31 mouse cellular contexts compared by ENCODE assay signal in genomic region chr3:131361960-131362359, GRCm38 (mm10).
"Had no signal": no experiment of that assay in that cellular context is flagged by ENCODE, and none has a peak within 500 bp of the region (broad histone marks: within the 10 kb centered on the region; RNA-seq: fewer than 3 reads in every experiment).

No protein-coding gene starts in this region.

- DNase-seq: heart, postnatal 10 days; heart, postnatal 14 days; heart, postnatal 36 days; heart, postnatal 4 days; kidney, adult 11 months; kidney, adult 18-20 months; kidney, adult 8-10 months; kidney, postnatal 10 days; kidney, postnatal 14 days; layer of hippocampus, adult 9-11 months; layer of hippocampus, postnatal 36 days had no signal

- H3K4me3 ChIP-seq: heart, embryonic 10.5 days; heart, embryonic 12.5 days; heart, embryonic 13.5 days; heart, embryonic 15.5 days; hindbrain, embryonic 10.5 days; hindbrain, embryonic 12.5 days; hindbrain, embryonic 13.5 days; hindbrain, embryonic 15.5 days; intestine, embryonic 15.5 days; kidney, embryonic 15.5 days; layer of hippocampus, adult 2 months; left cerebral cortex, adult 2 months had no signal

- H3K9ac ChIP-seq: heart, embryonic 12.5 days; heart, embryonic 13.5 days; heart, embryonic 15.5 days; hindbrain, embryonic 12.5 days; hindbrain, embryonic 13.5 days; hindbrain, embryonic 14.5 days; hindbrain, embryonic 15.5 days; intestine, embryonic 15.5 days; kidney, embryonic 15.5 days had no signal

- H3K27ac ChIP-seq: heart, embryonic 10.5 days; heart, embryonic 13.5 days; heart, embryonic 15.5 days; hindbrain, embryonic 10.5 days; hindbrain, embryonic 12.5 days; hindbrain, embryonic 13.5 days; hindbrain, embryonic 14.5 days; hindbrain, embryonic 15.5 days; hindbrain, postnatal 0 days; intestine, embryonic 15.5 days; kidney, embryonic 15.5 days; kidney, postnatal 0 days; layer of hippocampus, adult 2 months; left cerebral cortex, adult 2 months had no signal

- ATAC-seq: hindbrain, embryonic 16.5 days; hindbrain, postnatal 0 days; inflammation-experienced regulatory T-cells, adult 6 months; intestine, embryonic 15.5 days; intestine, embryonic 16.5 days; intestine, postnatal 0 days had no signal

- H3K27me3 ChIP-seq: heart, embryonic 12.5 days; heart, embryonic 13.5 days; heart, embryonic 15.5 days; hindbrain, embryonic 12.5 days; hindbrain, embryonic 13.5 days; hindbrain, embryonic 15.5 days; intestine, embryonic 15.5 days; kidney, embryonic 15.5 days had no signal

- H3K9me3 ChIP-seq: heart, embryonic 10.5 days; heart, embryonic 12.5 days; heart, embryonic 13.5 days; heart, embryonic 15.5 days; hindbrain, embryonic 10.5 days; hindbrain, embryonic 12.5 days; hindbrain, embryonic 13.5 days; hindbrain, embryonic 15.5 days; intestine, embryonic 15.5 days; kidney, embryonic 15.5 days had no signal

- H3K36me3 ChIP-seq: heart, embryonic 10.5 days; heart, embryonic 12.5 days; heart, embryonic 13.5 days; heart, embryonic 15.5 days; hindbrain, embryonic 10.5 days; hindbrain, embryonic 12.5 days; hindbrain, embryonic 13.5 days; hindbrain, embryonic 15.5 days; intestine, embryonic 15.5 days; kidney, embryonic 15.5 days had no signal

- H3K4me2 ChIP-seq: heart, embryonic 11.5 days; heart, embryonic 12.5 days; heart, embryonic 13.5 days; heart, embryonic 15.5 days; hindbrain, embryonic 12.5 days; hindbrain, embryonic 13.5 days; hindbrain, embryonic 14.5 days; hindbrain, embryonic 15.5 days; intestine, embryonic 15.5 days; kidney, embryonic 15.5 days had no signal

- H3K4me1 ChIP-seq: hindbrain, embryonic 12.5 days had no signal
